In the genomic region with DNA sequence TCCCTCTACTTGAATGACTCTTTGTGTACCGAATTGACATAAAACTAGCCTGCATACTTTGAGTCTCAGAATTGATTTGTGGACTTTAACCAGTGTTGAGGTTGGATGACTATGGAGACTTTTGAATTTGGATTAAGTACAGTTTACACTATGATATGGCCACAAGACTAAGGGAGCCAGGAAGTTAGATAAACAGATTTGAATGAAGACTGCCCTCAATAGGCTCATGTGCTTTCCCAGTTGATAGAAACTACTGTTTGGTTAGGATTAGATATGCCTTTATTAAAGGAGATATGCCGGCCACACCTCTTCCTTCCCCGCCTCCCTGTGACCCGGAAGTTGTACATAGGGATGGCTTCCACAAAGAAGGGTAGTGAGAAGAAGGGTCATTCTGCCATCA, we compare ENCODE assay signal across 27 mouse cellular contexts. TPM values are rescaled to one million over a fixed set of nuclear protein-coding genes. Genes with fewer than 3 reads are reported as not detected.
DNase-seq lines count a peak whose midpoint lies in the region; ATAC-seq and TF ChIP-seq lines count a peak whose summit lies in the region.
"Had no signal": no experiment of that assay in that cellular context is flagged by ENCODE, and none has a peak within 500 bp of the region (broad histone marks: within the 10 kb centered on the region; RNA-seq: fewer than 3 reads in every experiment).

No protein-coding gene starts in this region.

- H3K4me3 ChIP-seq in heart, embryonic 12.5 days, result no peak overlapping the region
- H3K4me3 ChIP-seq in liver, postnatal 0 days (ENCODE audit: low read depth, low read length), result no peak overlapping the region
- H3K4me3 ChIP-seq in stomach, embryonic 15.5 days (replicated peaks), result no peak overlapping the region
- no peak overlapping the region for H3K4me3 ChIP-seq in stomach, postnatal 0 days (ENCODE audit: low read depth, low read length)
- H3K4me3 ChIP-seq: embryonic facial prominence, embryonic 10.5 days; embryonic facial prominence, embryonic 12.5 days; forebrain, embryonic 13.5 days; forebrain, embryonic 15.5 days had no signal

- no peak overlapping the region for H3K4me2 ChIP-seq in heart, embryonic 12.5 days
- no peak overlapping the region for H3K4me2 ChIP-seq in liver, postnatal 0 days (ENCODE audit: low read depth, low read length)
- no peak overlapping the region for H3K4me2 ChIP-seq in stomach, embryonic 15.5 days
- H3K4me2 ChIP-seq in stomach, postnatal 0 days (replicated peaks; ENCODE audit: low read depth), result no peak overlapping the region
- H3K4me2 ChIP-seq: embryonic facial prominence, embryonic 12.5 days; forebrain, embryonic 13.5 days; forebrain, embryonic 15.5 days had no signal

- TF ChIP-seq CTCF in liver, postnatal 0 days (IDR thresholded peaks at IDR 0.05; ENCODE audit: low read depth), result no peak
- no peak for TF ChIP-seq CTCF in stomach, postnatal 0 days (IDR thresholded peaks at IDR 0.05; ENCODE audit: low read depth)

- H3K27ac ChIP-seq in heart, embryonic 12.5 days (ENCODE audit: poor library complexity, severe bottlenecking), result no peak overlapping the region
- H3K27ac ChIP-seq in liver, postnatal 0 days (ENCODE audit: low read depth), result no peak overlapping the region
- H3K27ac ChIP-seq in stomach, embryonic 15.5 days, result no peak overlapping the region
- 0 out of 2 replicates have a peak overlapping the region, but pooled peaks have one; percentile 13 for H3K27ac ChIP-seq in stomach, postnatal 0 days (replicated peaks)
- H3K27ac ChIP-seq: embryonic facial prominence, embryonic 10.5 days; embryonic facial prominence, embryonic 12.5 days; forebrain, embryonic 13.5 days; forebrain, embryonic 15.5 days had no signal

- 0 out of 2 replicates have a peak, but pooled peaks cover 5% of the 10 kb centered on the region for H3K4me1 ChIP-seq in heart, embryonic 12.5 days (replicated peaks)
- peaks cover 17% of the 10 kb centered on the region for H3K4me1 ChIP-seq in liver, postnatal 0 days (ENCODE audit: insufficient read depth)
- no peaks in the 10 kb centered on the region for H3K4me1 ChIP-seq in stomach, embryonic 15.5 days
- H3K4me1 ChIP-seq in stomach, postnatal 0 days (replicated peaks; ENCODE audit: control insufficient read depth, insufficient read depth), result no peaks in the 10 kb centered on the region
- H3K4me1 ChIP-seq: embryonic facial prominence, embryonic 12.5 days had no signal

- no peak for ATAC-seq in heart, embryonic 12.5 days (ENCODE audit: insufficient number of reproducible peaks, low FRiP score)
- ATAC-seq in liver, postnatal 0 days, result no peak
- ATAC-seq in stomach, embryonic 15.5 days (ENCODE audit: insufficient read depth, low FRiP score, low read depth), result peak; percentile 58
- ATAC-seq in stomach, postnatal 0 days (ENCODE audit: low FRiP score, low TSS enrichment), result peak; percentile 85
- ATAC-seq: CD4-positive, CD25-positive, alpha-beta regulatory T cell, adult 4 months; forebrain, embryonic 13.5 days; forebrain, embryonic 15.5 days had no signal

- peaks cover 37% of the 10 kb centered on the region for H3K27me3 ChIP-seq in heart, embryonic 12.5 days (replicated peaks)
- no peaks in the 10 kb centered on the region for H3K27me3 ChIP-seq in liver, postnatal 0 days (ENCODE audit: insufficient read depth, low read length)
- H3K27me3 ChIP-seq in stomach, embryonic 15.5 days (replicated peaks), result no peaks in the 10 kb centered on the region
- no peaks in the 10 kb centered on the region for H3K27me3 ChIP-seq in stomach, postnatal 0 days (ENCODE audit: control insufficient read depth, insufficient read depth, low read length)
- H3K27me3 ChIP-seq: embryonic facial prominence, embryonic 12.5 days; forebrain, embryonic 13.5 days; forebrain, embryonic 15.5 days had no signal

- WGBS in heart, embryonic 12.5 days, result 89% methylated on average over 4 of the region's 4 CpGs
- WGBS in liver, postnatal 0 days (ENCODE audit: insufficient replicate concordance), result 79% methylated on average over 4 of the region's 4 CpGs
- 78% methylated on average over 4 of the region's 4 CpGs for WGBS in stomach, embryonic 15.5 days
- WGBS in stomach, postnatal 0 days, result 55% methylated on average over 4 of the region's 4 CpGs

- H3K9ac ChIP-seq in heart, embryonic 12.5 days, result no peak overlapping the region
- no peak overlapping the region for H3K9ac ChIP-seq in liver, postnatal 0 days (replicated peaks)
- no peak overlapping the region for H3K9ac ChIP-seq in stomach, embryonic 15.5 days
- no peak overlapping the region for H3K9ac ChIP-seq in stomach, postnatal 0 days (ENCODE audit: low read length)
- H3K9ac ChIP-seq: embryonic facial prominence, embryonic 12.5 days; forebrain, embryonic 13.5 days; forebrain, embryonic 15.5 days had no signal

- no peaks in the 10 kb centered on the region for H3K36me3 ChIP-seq in heart, embryonic 12.5 days
- no peaks in the 10 kb centered on the region for H3K36me3 ChIP-seq in liver, postnatal 0 days (replicated peaks; ENCODE audit: insufficient read depth, low read length)
- H3K36me3 ChIP-seq in stomach, embryonic 15.5 days, result no peaks in the 10 kb centered on the region
- H3K36me3 ChIP-seq in stomach, postnatal 0 days (ENCODE audit: control insufficient read depth, insufficient read depth, low read length), result no peaks in the 10 kb centered on the region
- H3K36me3 ChIP-seq: embryonic facial prominence, embryonic 10.5 days; embryonic facial prominence, embryonic 12.5 days; forebrain, embryonic 15.5 days; G1E had no signal

- peak; percentile 36 for DNase-seq in heart, adult 11 months
- DNase-seq in liver, postnatal 0 days, result no peak
- DNase-seq in liver, result no peak
- DNase-seq in stomach, postnatal 0 days (ENCODE audit: low spot score), result peak; percentile 58
- no peak for DNase-seq in urinary bladder, postnatal 14 days (ENCODE audit: low spot score)
- no peak for DNase-seq in right cerebral cortex, postnatal 36 days (ENCODE audit: low spot score in 2 of 2)
- DNase-seq: adrenal gland, adult 2 months; adrenal gland, postnatal 10 days; adrenal gland, postnatal 25 days; B cell, adult 2 months; cerebellum, adult 11-12 months; cerebellum, adult 2 months; cerebellum, adult 9-10 months; cerebellum, postnatal 10 days; cerebellum, postnatal 25 days had no signal

- TF ChIP-seq EP300 in liver, postnatal 0 days (IDR thresholded peaks at IDR 0.05; ENCODE audit: low read depth), result 0 out of 2 replicates have a peak, but pooled peaks have one; percentile 13
- no peak for TF ChIP-seq EP300 in stomach, postnatal 0 days (optimal IDR thresholded peaks at IDR 0.05)

- H3K9me3 ChIP-seq in heart, embryonic 12.5 days (replicated peaks), result no peaks in the 10 kb centered on the region
- no peaks in the 10 kb centered on the region for H3K9me3 ChIP-seq in liver, postnatal 0 days (ENCODE audit: low read length)
- no peaks in the 10 kb centered on the region for H3K9me3 ChIP-seq in stomach, embryonic 15.5 days
- no peaks in the 10 kb centered on the region for H3K9me3 ChIP-seq in stomach, postnatal 0 days (ENCODE audit: control insufficient read depth, low read length)
- H3K9me3 ChIP-seq: embryonic facial prominence, embryonic 10.5 days; embryonic facial prominence, embryonic 12.5 days; forebrain, embryonic 13.5 days; forebrain, embryonic 15.5 days; G1E had no signal

RNA-seq across cellular contexts. Expression of gene Gm11027, which starts 0.4 kb away (rescaled TPM):
- polyA plus RNA-seq in heart, embryonic 12.5 days (2016; fragmentation: Nextera tagmentation; extraction: Ambion mirVana), result not detected in 2 replicates
- polyA plus RNA-seq in liver, postnatal 0 days (2015; fragmentation: Nextera tagmentation; extraction: Ambion mirVana), result not detected in 2 replicates
- not detected in 2 replicates for polyA plus RNA-seq in stomach, embryonic 15.5 days (2015; fragmentation: Nextera tagmentation; extraction: Ambion mirVana)
- polyA plus RNA-seq in stomach, postnatal 0 days (2015; fragmentation: Nextera tagmentation; extraction: Ambion mirVana), result not detected in 2 replicates
- polyA plus RNA-seq: adrenal gland, adult 2 months; brain, embryonic 14.5 days; CD4-positive, CD25-positive, alpha-beta regulatory T cell, adult 4 months; cerebellum, adult 2 months; cortical plate, adult 2 months; embryonic facial prominence, embryonic 10.5 days; embryonic facial prominence, embryonic 12.5 days; embryonic facial prominence, embryonic 14.5 days; forebrain, embryonic 11.5 days; forebrain, embryonic 13.5 days; forebrain, embryonic 15.5 days; G1E had no signal

RNA-seq across cellular contexts. Expression of gene Esyt2, which starts 5.4 kb away (rescaled TPM):
- 17.1 TPM in 2 replicates for polyA plus RNA-seq in heart, embryonic 12.5 days (2016; fragmentation: Nextera tagmentation; extraction: Ambion mirVana)
- polyA plus RNA-seq in liver, postnatal 0 days (2015; fragmentation: Nextera tagmentation; extraction: Ambion mirVana), result 4.8 and 5.7 TPM in 2 replicates
- 28.4 and 29.9 TPM in 2 replicates for polyA plus RNA-seq in stomach, embryonic 15.5 days (2015; fragmentation: Nextera tagmentation; extraction: Ambion mirVana)
- 17.0 and 17.5 TPM in 2 replicates for polyA plus RNA-seq in stomach, postnatal 0 days (2015; fragmentation: Nextera tagmentation; extraction: Ambion mirVana)

RNA-seq across cellular contexts. Expression of gene Wdr60, which starts 12.8 kb away (rescaled TPM):
- polyA plus RNA-seq in heart, embryonic 12.5 days (2016; fragmentation: Nextera tagmentation; extraction: Ambion mirVana), result 5.0 TPM in 2 replicates
- polyA plus RNA-seq in liver, postnatal 0 days (2015; fragmentation: Nextera tagmentation; extraction: Ambion mirVana), result 3.2 and 4.2 TPM in 2 replicates
- polyA plus RNA-seq in stomach, embryonic 15.5 days (2015; fragmentation: Nextera tagmentation; extraction: Ambion mirVana), result 17.9 and 23.1 TPM in 2 replicates
- polyA plus RNA-seq in stomach, postnatal 0 days (2015; fragmentation: Nextera tagmentation; extraction: Ambion mirVana), result 7.7 and 8.5 TPM in 2 replicates

Comparison
In these comparisons a context has a peak if more than half of its experiments do, and no peak if none do; other contexts are left out.
1. DNase-seq: peak in heart, adult 11 months (single experiment) and stomach, postnatal 0 days (single experiment); none in liver, postnatal 0 days (single experiment), liver (single experiment), urinary bladder, postnatal 14 days (single experiment) and right cerebral cortex, postnatal 36 days (0 of 2).
2. ATAC-seq: peak in stomach, embryonic 15.5 days (single experiment) and stomach, postnatal 0 days (single experiment); none in heart, embryonic 12.5 days (single experiment) and liver, postnatal 0 days (single experiment).